Mouse (Mus musculus): Measurements from ENCODE around the gene Dnase2b. TPM values are rescaled to one million over a fixed set of nuclear protein-coding genes. Genes with fewer than 3 reads are reported as not detected.

Dnase2b gene
- total RNA-seq, 2 experiments from 2014 or later: not detected

GRCm38 (mm10) chr3:146616533-146617283 is 1.3 kb upstream of the Dnase2b start:
- no peak for DNase-seq (ENCODE audit: low spot score in 2 of 2)

- no peak for DNase-seq (ENCODE audit: low spot score in 2 of 2)
Measured at GRCm38 (mm10) chr3:146611821-146612220, 3.6 kb downstream of the Dnase2b start.

GRCm38 (mm10) chr3:146611261-146611660 is 4.1 kb downstream of the Dnase2b start:
- no peak for DNase-seq (ENCODE audit: low spot score in 2 of 2)

- no peak for DNase-seq (ENCODE audit: low spot score in 2 of 2)
Measured at GRCm38 (mm10) chr3:146610322-146610721, 5.1 kb downstream of the Dnase2b start.

GRCm38 (mm10) chr3:146607368-146607767 is 8.0 kb downstream of the Dnase2b start:
- peak in 1 of 2 experiments; percentile 37 for DNase-seq (ENCODE audit: low spot score in 2 of 2)

- DNase-seq (ENCODE audit: low spot score in 2 of 2): no peak
Measured at GRCm38 (mm10) chr3:146604647-146605046, 10.7 kb downstream of the Dnase2b start.

- no peak for DNase-seq (ENCODE audit: low spot score in 2 of 2)
Measured at GRCm38 (mm10) chr3:146602531-146602930, 12.9 kb downstream of the Dnase2b start.

GRCm38 (mm10) chr3:146601205-146601604 is 14.2 kb downstream of the Dnase2b start:
- no peak for DNase-seq (ENCODE audit: low spot score in 2 of 2)

GRCm38 (mm10) chr3:146599198-146599900 is 16.0 kb downstream of the Dnase2b start:
- no peak for DNase-seq (ENCODE audit: low spot score in 2 of 2)

GRCm38 (mm10) chr3:146598411-146598810 is 17.0 kb downstream of the Dnase2b start:
- DNase-seq (ENCODE audit: low spot score in 2 of 2): peak in 1 of 2 experiments; percentile 51

- DNase-seq (ENCODE audit: low spot score in 2 of 2): no peak
Measured at GRCm38 (mm10) chr3:146596864-146597263, 18.5 kb downstream of the Dnase2b start.

GRCm38 (mm10) chr3:146596387-146596786 is 19.0 kb downstream of the Dnase2b start:
- DNase-seq (ENCODE audit: low spot score in 2 of 2): no peak

GRCm38 (mm10) chr3:146595440-146595839 is 20.0 kb downstream of the Dnase2b start:
- DNase-seq (ENCODE audit: low spot score in 2 of 2): no peak

- DNase-seq (ENCODE audit: low spot score in 2 of 2): no peak
Measured at GRCm38 (mm10) chr3:146591601-146592000, 23.8 kb downstream of the Dnase2b start.

- DNase-seq (ENCODE audit: low spot score in 2 of 2): no peak
Measured at GRCm38 (mm10) chr3:146591159-146591558, 24.2 kb downstream of the Dnase2b start.

GRCm38 (mm10) chr3:146589523-146589922 is 25.9 kb downstream of the Dnase2b start:
- no peak for DNase-seq (ENCODE audit: low spot score in 2 of 2)

- DNase-seq (ENCODE audit: low spot score in 2 of 2): no peak
Measured at GRCm38 (mm10) chr3:146586616-146587015, 28.8 kb downstream of the Dnase2b start.

- DNase-seq (ENCODE audit: low spot score in 2 of 2): no peak
Measured at GRCm38 (mm10) chr3:146583908-146584307, 31.5 kb downstream of the Dnase2b start.

GRCm38 (mm10) chr3:146583478-146583877 is 31.9 kb downstream of the Dnase2b start:
- no peak for DNase-seq (ENCODE audit: low spot score in 2 of 2)

GRCm38 (mm10) chr3:146580039-146580729 is 35.2 kb downstream of the Dnase2b start:
- DNase-seq (ENCODE audit: low spot score in 2 of 2): no peak

GRCm38 (mm10) chr3:146577591-146577990 is 37.8 kb downstream of the Dnase2b start:
- no peak for DNase-seq (ENCODE audit: low spot score in 2 of 2)

- no peak for DNase-seq (ENCODE audit: low spot score in 2 of 2)
Measured at GRCm38 (mm10) chr3:146571341-146571740, 44.1 kb downstream of the Dnase2b start.
